Mouse (Mus musculus) CH12.LX (cell line): ENCODE data around the gene Plcd4.

Experiments
- CTCF ChIP-seq, 2 experiments: IDR thresholded peaks in 1 of 2; conservative IDR thresholded peaks in 1 of 2; 2 replicates each; pipeline ENCODE4 v1.5.1; 2011 to 2012; ENCODE audit warnings: low read depth in 2 of 2, low read length in 2 of 2, improper control_type of control experiment in 1 of 2, inconsistent platforms in 1 of 2, mild to moderate bottlenecking in 1 of 2, moderate library complexity in 1 of 2
- EP300 ChIP-seq: IDR thresholded peaks from 2 replicates; pipeline ENCODE4 v1.6.1; 2011; ENCODE audit warnings: low read length, improper control_type of control experiment
- KAT2A ChIP-seq: IDR thresholded peaks from 2 replicates; pipeline ENCODE4 v1.6.1; 2012; ENCODE audit warnings: low read length, improper control_type of control experiment, inconsistent platforms; ENCODE audit not compliant: insufficient replicate concordance
- MAX ChIP-seq: IDR thresholded peaks from 2 replicates; pipeline ENCODE4 v1.6.1; 2011; ENCODE audit warnings: low read length, improper control_type of control experiment
- POLR2A ChIP-seq: IDR thresholded peaks from 2 replicates; pipeline ENCODE4 v1.6.1; 2011; ENCODE audit warnings: low read depth, mild to moderate bottlenecking, improper control_type of control experiment, low read length

DNA sequence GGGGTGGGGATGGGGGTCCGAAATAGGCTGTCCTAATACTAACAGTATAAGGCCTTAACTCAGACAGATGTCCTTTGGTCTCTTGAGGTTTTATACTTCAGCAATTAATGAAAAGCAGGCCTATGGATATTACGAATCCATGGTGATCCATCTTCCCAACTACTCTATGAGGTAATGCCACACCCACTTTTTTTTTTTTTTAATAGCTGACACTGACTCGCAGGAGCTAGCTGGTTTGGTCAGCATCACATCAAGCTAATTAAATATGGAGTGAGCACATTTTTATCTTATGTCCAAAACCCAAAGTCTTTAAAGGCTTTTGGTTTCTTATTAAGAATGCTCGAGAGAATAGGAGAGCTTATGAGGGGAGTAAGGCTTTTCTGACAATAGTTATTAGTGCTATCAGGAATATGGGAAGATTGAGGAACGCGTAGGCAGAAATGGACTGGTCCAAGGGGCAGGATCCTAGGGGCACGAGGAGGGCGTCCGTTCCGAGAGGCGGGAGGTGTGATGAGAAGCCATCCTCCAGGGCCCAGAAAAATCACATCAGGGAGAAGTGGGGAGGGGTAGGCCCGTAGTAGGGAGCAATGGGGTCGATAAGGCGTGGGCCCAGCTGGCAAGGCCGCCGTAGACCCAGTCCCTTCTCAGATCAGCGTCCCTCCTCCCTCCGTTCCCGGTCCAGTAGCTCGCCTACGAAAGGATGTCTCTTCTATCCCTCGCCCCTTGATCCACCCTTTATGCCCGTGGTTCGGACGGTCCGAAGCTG is 58.0 kb downstream of the Plcd4 start:
- TF ChIP-seq POLR2A (no peak), MAX (no peak), CTCF (conservative IDR thresholded peaks at IDR 0.05 in 1 of 2, IDR thresholded peaks at IDR 0.05 in 1 of 2; ENCODE audit: low read depth in 2 of 2, low read length in 2 of 2) (no peak), EP300 (no peak), KAT2A (no peak)
